Comparison of ENCODE assay signal across 8 mouse cellular contexts in the genomic region with DNA sequence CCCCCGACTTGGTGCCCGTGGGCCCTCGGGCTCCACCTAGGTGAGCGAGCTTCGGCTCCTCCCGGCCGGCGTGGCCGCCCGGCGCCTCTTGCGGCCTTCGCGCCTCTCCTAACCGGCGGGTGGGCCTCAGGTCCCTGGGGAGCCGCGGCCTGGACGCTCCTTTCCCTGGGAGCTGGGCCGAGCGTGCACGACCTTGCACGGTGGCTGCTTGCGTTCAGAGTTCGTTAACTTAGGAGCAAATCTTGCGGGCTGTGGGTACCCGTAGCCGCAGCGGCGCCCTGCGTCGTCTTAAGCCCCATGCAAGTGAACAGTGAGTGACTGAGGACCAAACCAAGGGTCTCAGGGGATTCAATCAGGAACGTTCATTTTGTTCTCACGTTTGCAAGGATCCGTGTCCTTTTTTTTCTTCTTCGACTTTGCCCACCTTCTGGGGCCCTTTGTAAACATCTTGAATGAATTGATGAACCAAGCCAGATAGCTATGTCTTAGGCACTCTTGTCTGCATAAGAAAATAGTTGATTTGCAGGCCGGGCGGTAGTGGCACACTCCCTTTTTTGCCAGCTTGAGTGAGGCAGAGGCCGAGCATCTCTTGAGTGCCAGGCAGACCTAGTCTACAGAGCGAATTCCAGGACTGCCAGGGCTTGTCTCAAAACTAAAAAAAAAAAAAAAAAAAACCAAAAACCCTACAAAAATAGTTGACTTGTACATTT. TPM values are rescaled to one million over a fixed set of nuclear protein-coding genes. Genes with fewer than 3 reads are reported as not detected.
DNase-seq lines count a peak whose midpoint lies in the region; ATAC-seq lines count a peak whose summit lies in the region.

No protein-coding gene starts in this region.

- no peaks in the 10 kb centered on the region for H3K9me3 ChIP-seq in hindbrain, embryonic 15.5 days

- H3K9ac ChIP-seq in hindbrain, embryonic 15.5 days: peak overlapping the region; percentile 60

- H3K4me3 ChIP-seq in hindbrain, embryonic 15.5 days: peak overlapping the region; percentile 85

- no peaks in the 10 kb centered on the region for H3K27me3 ChIP-seq in hindbrain, embryonic 15.5 days

- under 1% methylated on average over 38 of the region's 40 CpGs for WGBS in hindbrain, embryonic 15.5 days

- peak; percentile 19; the same call in 1 of the 2 replicates for ATAC-seq in common myeloid progenitor, adult 5-6 weeks (replicated peaks; ENCODE audit: low read depth, poor library complexity, severe bottlenecking)
- peak; percentile 72 for ATAC-seq in hindbrain, embryonic 15.5 days (ENCODE audit: low FRiP score, low read depth)
- peak; percentile 13 for ATAC-seq in megakaryocyte progenitor cell, adult 5-6 weeks (replicated peaks; ENCODE audit: poor library complexity)

- H3K27ac ChIP-seq in hindbrain, embryonic 15.5 days (replicated peaks): peak overlapping the region; percentile 90; the same call in 1 of the 2 replicates

- peak overlapping the region; percentile 87 for H3K4me2 ChIP-seq in hindbrain, embryonic 15.5 days

- DNase-seq in left cerebral cortex, postnatal 14 days (ENCODE audit: low spot score in 2 of 2): peak; percentile 14 to 28
- no peak for DNase-seq in left cerebral cortex, postnatal 36 days (ENCODE audit: low spot score in 2 of 2)
- DNase-seq in MN1 (ENCODE audit: low spot score): peak; percentile 71
- DNase-seq in gastrocnemius, postnatal 10 days: no peak
- DNase-seq in urinary bladder, postnatal 14 days (ENCODE audit: low spot score): no peak

- intact Hi-C loops in left cerebral cortex, postnatal 14 days (cut with DNase I): loop anchor here (10.0 kb wide), 1 partner anchor 671 kb away; no protein-coding TSS in a partner anchor
- intact Hi-C loops in left cerebral cortex, postnatal 36 days (cut with DNase I): loop anchor here (10.0 kb wide), 1 partner anchor 671 kb away; no protein-coding TSS in a partner anchor

- peaks cover 22% of the 10 kb centered on the region for H3K4me1 ChIP-seq in hindbrain, embryonic 15.5 days (replicated peaks)

- peaks cover 14% of the 10 kb centered on the region for H3K36me3 ChIP-seq in hindbrain, embryonic 15.5 days

RNA-seq across cellular contexts. Expression of gene Topbp1, which starts 0.5 kb away (rescaled TPM):
- 10 to 100 TPM; 18.7 to 18.8 TPM for total RNA-seq in left cerebral cortex, postnatal 14 days (2021)
- total RNA-seq in left cerebral cortex, postnatal 36 days (2021): 10 to 100 TPM; 16.6 to 24.5 TPM
- 193 and 242 TPM in 2 replicates for total RNA-seq in common myeloid progenitor, adult 5-6 weeks (2017)
- polyA plus RNA-seq in hindbrain, embryonic 15.5 days (2015; fragmentation: Nextera tagmentation; extraction: Ambion mirVana): 19.7 and 20.9 TPM in 2 replicates
- total RNA-seq in megakaryocyte progenitor cell, adult 5-6 weeks (2015): 162 and 224 TPM in 2 replicates
- total RNA-seq in megakaryocyte progenitor cell, adult 5-6 weeks (2017): 204 and 227 TPM in 2 replicates
- total RNA-seq in gastrocnemius, postnatal 10 days (2021): 10 to 100 TPM; 17.7 to 24.0 TPM

RNA-seq across cellular contexts. Expression of gene 1300017J02Rik, which starts 0.6 kb away (rescaled TPM):
- total RNA-seq in left cerebral cortex, postnatal 14 days (2021): 1 to 10 TPM in 1 of 2 experiments, not detected in 1; 1.1 TPM
- under 1 TPM in 1 of 2 experiments, not detected in 1; 0.74 TPM for total RNA-seq in left cerebral cortex, postnatal 36 days (2021)
- total RNA-seq in common myeloid progenitor, adult 5-6 weeks (2017): 3.7 and 4.2 TPM in 2 replicates
- 1.1 and 1.3 TPM in 2 replicates for polyA plus RNA-seq in hindbrain, embryonic 15.5 days (2015; fragmentation: Nextera tagmentation; extraction: Ambion mirVana)
- 0.34 and 1.1 TPM in 2 replicates for total RNA-seq in megakaryocyte progenitor cell, adult 5-6 weeks (2015)
- total RNA-seq in megakaryocyte progenitor cell, adult 5-6 weeks (2017): 1.1 and 1.7 TPM in 2 replicates
- under 1 TPM in 1 of 2 experiments, not detected in 1; 0.43 TPM for total RNA-seq in gastrocnemius, postnatal 10 days (2021)

Comparison
In these comparisons a context has a peak if more than half of its experiments do, and no peak if none do; other contexts are left out.
1. DNase-seq: peak in left cerebral cortex, postnatal 14 days (2 of 2) and MN1 (single experiment); none in left cerebral cortex, postnatal 36 days (0 of 2), gastrocnemius, postnatal 10 days (single experiment) and urinary bladder, postnatal 14 days (single experiment).
2. ATAC-seq: peak in every context shown above with its lines; median percentile 72 in hindbrain, embryonic 15.5 days; 19 in common myeloid progenitor, adult 5-6 weeks; 13 in megakaryocyte progenitor cell, adult 5-6 weeks.